Mouse (Mus musculus): Measurements from ENCODE around the gene Nek6.

DNA sequence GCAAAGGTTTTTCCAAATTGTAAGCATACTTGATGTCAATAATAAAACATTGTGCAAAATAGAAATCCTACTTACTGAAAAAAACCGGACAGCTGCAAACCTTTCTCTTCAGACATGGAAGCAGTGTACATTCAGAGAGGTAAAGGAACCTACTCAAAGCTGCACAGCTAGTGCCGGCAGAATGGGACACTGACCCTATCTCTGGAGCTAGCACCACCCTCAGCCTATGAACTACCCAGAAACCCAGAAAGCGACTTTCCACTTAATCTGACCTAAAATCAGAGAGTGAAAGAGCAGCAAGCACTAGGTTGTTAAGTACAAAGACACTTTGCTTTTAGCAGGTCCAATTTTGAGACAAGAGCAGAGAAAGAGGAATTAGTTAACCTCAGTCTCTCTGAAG is 112.0 kb downstream of the Nek6 start:
- TF ChIP-seq CTCF (IDR thresholded peaks at IDR 0.05; ENCODE audit: insufficient read depth, low read length) (no peak), POLR2A (IDR thresholded peaks at IDR 0.05; ENCODE audit: borderline replicate concordance, extremely low read depth, low read depth, low read length) (no peak)
